Mouse (Mus musculus): ENCODE measurements around the gene Foxo3.

Foxo3 gene

DNA sequence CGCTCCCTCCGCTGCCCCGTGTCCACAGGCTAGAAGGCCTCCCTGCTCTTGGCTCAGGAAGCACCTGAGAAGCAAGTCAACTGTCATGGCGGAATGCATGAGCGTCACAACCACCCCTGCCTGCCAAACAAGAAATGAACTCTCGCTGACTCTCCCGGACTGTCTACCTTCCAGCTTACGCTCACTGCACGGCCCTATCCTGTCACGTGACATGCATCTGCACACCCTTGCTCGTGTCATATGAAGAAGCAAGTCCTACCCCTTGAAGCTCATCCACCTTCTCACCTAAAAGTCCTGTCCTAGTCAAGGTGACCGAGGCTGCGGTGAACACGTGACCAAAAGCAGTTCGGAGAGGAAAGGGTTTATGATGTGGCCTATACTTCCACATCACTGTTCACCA, 50.4 kb downstream of the Foxo3 start:
- DNase-seq (ENCODE audit: low spot score in 2 of 2), result no peak

- no peak for DNase-seq (ENCODE audit: low spot score in 2 of 2)
Measured at GRCm38 (mm10) chr10:42225184-42225935, 51.2 kb downstream of the Foxo3 start.

- DNase-seq (ENCODE audit: low spot score in 2 of 2), result no peak
Measured at GRCm38 (mm10) chr10:42221996-42222395, 54.6 kb downstream of the Foxo3 start.

- no peak for DNase-seq (ENCODE audit: low spot score in 2 of 2)
Measured at GRCm38 (mm10) chr10:42221136-42221891, 55.2 kb downstream of the Foxo3 start.

DNA sequence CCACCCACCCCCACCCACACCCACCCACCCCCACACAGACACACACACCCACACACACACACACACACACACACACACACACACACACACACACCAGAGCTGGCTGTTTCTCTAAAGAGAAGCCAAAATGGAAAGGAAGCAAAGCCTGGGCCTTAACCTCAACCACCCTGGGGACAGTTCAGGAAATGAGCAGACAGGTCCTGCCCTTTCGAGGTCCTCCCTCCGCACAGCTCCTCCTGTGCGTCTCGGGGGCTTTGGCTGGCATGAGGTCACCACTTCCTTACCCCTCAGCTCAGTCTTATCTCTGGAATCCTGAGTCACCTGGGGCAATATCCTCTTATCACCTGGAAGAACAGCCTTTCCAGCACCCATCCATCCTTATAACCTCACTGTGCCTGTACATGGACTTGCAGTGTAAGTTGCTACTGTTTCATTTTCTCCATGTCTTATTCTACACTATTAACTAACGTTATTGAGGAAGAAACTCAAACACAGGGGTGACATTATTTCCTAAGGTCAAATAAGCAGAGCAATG, 56.1 kb downstream of the Foxo3 start:
- no peak for DNase-seq (ENCODE audit: low spot score in 2 of 2)

DNA sequence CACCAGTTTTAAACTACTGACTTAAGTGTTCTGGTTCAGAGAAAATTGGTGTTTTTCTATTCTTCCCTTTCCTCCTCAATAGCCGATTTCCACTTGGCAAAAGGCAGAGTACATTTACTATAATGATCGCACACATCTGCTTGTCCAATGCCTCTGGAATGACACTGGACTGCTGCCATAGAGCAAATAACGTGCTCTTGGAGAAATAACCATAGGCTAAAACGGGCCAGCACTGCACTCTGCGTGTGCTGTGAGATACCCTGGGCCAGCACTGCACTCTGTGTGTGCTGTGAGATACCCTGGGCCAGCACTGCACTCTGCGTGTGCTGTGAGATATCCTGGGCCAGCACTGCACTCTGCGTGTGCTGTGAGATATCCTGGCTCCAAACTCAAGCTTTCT, 65.1 kb downstream of the Foxo3 start:
- DNase-seq (ENCODE audit: low spot score in 2 of 2), result no peak

DNA sequence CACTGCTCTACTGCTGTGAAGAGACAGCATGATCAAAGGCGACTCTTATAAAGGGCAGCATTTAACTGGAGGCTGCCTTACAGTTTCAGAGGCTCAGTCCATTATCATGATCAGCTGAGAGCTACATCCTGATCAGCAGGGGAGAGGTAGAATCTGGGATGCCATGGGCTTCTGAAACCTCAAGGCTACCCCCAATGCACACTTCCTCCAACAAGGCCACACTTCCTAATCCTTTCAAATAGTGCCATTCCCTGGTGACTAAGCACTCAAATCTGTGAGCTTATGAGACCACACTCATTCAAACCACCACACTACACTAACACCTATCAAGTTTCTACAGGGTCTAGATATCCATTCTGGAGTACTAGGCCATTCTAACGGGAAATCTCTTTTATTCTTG, 65.9 kb downstream of the Foxo3 start:
- DNase-seq (ENCODE audit: low spot score in 2 of 2), result no peak

GRCm38 (mm10) chr10:42209809-42210208, 66.7 kb downstream of the Foxo3 start:
- no peak for DNase-seq (ENCODE audit: low spot score in 2 of 2)

DNA sequence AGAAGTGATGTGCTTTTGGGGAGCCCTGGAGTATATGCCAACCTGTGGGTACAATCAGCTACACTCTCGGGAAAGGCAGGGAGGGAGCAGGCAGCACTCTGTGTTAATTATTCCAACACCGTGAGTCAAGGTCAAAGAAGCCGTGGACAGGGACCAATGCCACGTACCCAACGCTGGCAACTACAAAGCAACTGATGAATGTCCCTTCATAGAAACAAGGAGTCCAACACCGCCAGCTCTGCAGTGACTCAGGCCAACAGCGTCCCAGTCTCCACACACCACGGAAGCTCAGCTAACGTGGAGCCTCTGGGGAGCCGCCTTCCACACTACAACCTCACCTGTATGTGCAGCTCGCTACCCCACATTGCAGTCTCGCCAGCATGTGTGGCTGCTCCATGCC, 68.9 kb downstream of the Foxo3 start:
- no peak for DNase-seq (ENCODE audit: low spot score in 2 of 2)

GRCm38 (mm10) chr10:42204768-42205412, 71.7 kb downstream of the Foxo3 start:
- DNase-seq (ENCODE audit: low spot score in 2 of 2), result no peak

DNA sequence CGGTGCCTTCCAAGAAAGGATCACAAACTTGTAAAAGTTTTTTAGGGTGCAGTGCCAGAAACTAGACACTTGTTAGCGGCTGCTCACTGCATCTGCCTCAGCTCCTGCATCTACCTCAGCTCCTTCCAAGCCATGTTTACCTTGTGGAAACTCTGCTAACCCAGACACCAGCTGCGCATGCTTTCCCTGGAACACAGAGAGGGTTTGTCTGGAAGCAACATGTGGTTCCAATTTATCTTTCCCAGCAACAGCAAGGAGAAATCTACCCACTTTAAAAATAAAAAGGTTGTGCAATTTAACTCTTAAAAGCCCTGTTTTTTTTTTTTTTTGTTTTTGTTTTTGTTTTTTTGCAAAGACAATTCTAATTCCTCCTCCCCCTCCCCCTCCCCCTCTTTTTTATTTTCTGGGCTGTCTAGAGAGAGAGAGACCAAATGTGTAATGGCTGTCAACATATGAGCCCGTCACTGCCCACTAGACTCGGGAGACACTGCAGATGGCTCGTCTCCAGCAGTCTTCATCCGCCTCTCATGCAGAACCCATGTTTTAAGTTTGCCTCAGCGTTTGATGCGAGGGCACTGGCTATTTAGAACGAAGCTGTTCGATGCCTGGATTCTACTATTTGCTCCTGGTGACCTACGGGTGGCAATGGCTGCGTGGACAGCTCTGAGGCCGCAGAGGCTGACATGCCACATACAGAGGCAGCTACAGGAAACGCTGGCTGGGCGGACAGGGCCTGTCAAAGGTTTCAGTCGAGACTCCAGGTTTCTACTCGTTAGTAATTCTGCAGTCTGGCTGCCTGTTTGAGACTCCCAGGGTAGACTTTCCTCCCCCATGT, 73.0 kb downstream of the Foxo3 start:
- DNase-seq (ENCODE audit: low spot score in 2 of 2), result no peak

- no peak for DNase-seq (ENCODE audit: low spot score in 2 of 2)
Measured at GRCm38 (mm10) chr10:42202561-42202960, 74.0 kb downstream of the Foxo3 start.

DNA sequence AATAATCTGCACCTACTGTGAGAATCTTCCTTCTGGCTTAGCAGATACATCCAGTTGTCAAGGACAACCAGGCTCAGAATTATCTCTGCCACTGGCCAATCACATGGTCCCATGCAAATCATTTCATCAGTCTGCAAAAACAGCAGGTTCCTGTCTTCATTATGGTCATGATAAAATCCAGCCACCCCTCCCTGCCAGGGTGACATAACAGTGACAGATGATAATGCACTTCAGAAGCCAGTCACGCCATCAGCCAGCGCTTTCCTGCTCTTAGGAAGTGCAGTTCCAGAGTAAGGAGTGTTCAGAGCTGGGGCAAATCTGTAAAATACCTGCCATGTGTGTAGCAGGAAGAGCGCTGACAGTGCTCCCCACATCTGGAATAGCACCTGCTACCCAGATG, 77.1 kb downstream of the Foxo3 start:
- DNase-seq (ENCODE audit: low spot score in 2 of 2), result no peak

DNA sequence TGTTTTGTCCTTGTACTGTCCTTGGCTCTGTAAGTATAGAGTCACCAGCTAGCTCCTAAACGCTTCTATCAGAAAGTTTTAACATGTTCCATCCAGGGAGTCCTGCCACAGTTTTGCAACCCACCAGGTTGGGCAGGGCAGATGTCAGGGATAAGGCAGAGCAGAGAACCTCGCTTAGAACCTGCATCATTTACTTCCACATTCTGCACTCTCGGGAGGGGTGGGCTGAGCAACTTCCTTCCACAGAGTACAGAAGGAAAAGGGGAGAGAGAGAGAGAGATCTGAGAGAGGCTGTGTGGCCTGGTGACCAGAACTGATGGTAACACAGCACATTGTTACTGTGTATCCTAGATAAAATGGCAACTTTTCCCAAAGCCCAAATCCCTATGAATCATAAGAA, 77.9 kb downstream of the Foxo3 start:
- DNase-seq (ENCODE audit: low spot score in 2 of 2), result no peak

- no peak for DNase-seq (ENCODE audit: low spot score in 2 of 2)
Measured at GRCm38 (mm10) chr10:42194784-42195183, 81.8 kb downstream of the Foxo3 start.

GRCm38 (mm10) chr10:42193981-42194380, 82.6 kb downstream of the Foxo3 start:
- no peak for DNase-seq (ENCODE audit: low spot score in 2 of 2)

GRCm38 (mm10) chr10:42192951-42193350, 83.6 kb downstream of the Foxo3 start:
- no peak for DNase-seq (ENCODE audit: low spot score in 2 of 2)

DNA sequence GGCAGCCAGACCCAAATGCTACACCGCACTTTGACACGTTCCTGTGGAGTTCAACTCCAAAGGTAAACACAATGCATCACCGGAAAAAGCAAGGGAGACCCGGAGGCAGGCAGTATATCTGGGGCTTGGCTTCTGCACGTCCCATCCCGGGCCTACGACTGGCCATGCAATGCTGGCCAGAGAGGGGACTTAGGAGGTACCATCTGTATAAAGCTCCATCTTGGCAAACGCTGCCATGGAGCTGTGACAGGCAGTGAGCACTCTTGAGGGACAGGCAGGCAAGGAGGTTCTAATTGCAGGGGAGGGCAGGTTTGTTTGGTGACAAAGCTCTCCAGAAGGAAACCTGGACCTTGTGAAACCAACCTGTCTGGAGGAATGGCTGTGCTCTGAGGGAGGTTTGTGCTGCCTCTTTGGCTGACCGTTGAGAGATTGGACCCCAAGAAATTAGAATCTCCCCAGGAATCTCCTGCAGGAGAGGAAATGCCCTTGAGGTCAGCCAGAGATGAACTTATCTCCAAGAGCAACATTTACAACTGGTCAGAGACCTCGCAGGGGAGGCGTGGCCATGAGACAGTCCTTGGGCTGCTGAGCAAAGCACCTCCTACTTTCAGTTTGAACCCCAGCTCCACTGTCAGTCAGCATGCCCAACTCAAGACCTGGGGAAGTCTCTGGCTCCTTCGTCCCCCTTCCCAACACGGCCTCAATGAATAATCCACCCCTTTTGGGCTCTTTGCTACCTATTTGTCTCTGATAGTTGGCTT, 86.7 kb downstream of the Foxo3 start:
- DNase-seq (ENCODE audit: low spot score in 2 of 2), result no peak

- DNase-seq (ENCODE audit: low spot score in 2 of 2), result no peak
Measured at GRCm38 (mm10) chr10:42189037-42189436, 87.5 kb downstream of the Foxo3 start.

- DNase-seq (ENCODE audit: low spot score in 2 of 2), result no peak
Measured at GRCm38 (mm10) chr10:42188091-42188490, 88.5 kb downstream of the Foxo3 start.

GRCm38 (mm10) chr10:42186941-42187401, 89.6 kb downstream of the Foxo3 start:
- no peak for DNase-seq (ENCODE audit: low spot score in 2 of 2)

All from frontal cortex, postnatal 25 days (tissue).